Mouse (Mus musculus) retina, adult 2 months (tissue): ENCODE data around the gene Reps1.
A peak's percentile ranks its signal among the peaks of the same experiment; 100 is the strongest.

Experiments
- DNase-seq: peaks from one replicate; pipeline ENCODE4 v3.0.0-alpha.2; 2012; ENCODE audit warnings: low read depth, low spot score

Gene Reps1

GRCm38 (mm10) chr10:18055696-18056390 lies at the start of gene Reps1:
Reps1 (plus strand) TSS chr10:18055861.
- no peak for DNase-seq

- no peak for DNase-seq
Measured at GRCm38 (mm10) chr10:18006756-18007155, 48.9 kb upstream of the Reps1 start.

- DNase-seq: no peak
Measured at GRCm38 (mm10) chr10:18007243-18007642, 48.4 kb upstream of the Reps1 start.

GRCm38 (mm10) chr10:18008118-18008517 lies 47.5 kb upstream of the Reps1 start:
- DNase-seq: no peak

- no peak for DNase-seq
Measured at GRCm38 (mm10) chr10:18009744-18010143, 45.9 kb upstream of the Reps1 start.

- DNase-seq: no peak
Measured at GRCm38 (mm10) chr10:18011761-18012160, 43.9 kb upstream of the Reps1 start.

GRCm38 (mm10) chr10:18020443-18020842 lies 35.2 kb upstream of the Reps1 start:
- no peak for DNase-seq

GRCm38 (mm10) chr10:18020846-18021245 lies 34.8 kb upstream of the Reps1 start:
- no peak for DNase-seq

GRCm38 (mm10) chr10:18021576-18022311 lies 33.9 kb upstream of the Reps1 start:
- DNase-seq: no peak

GRCm38 (mm10) chr10:18022312-18022711 lies 33.3 kb upstream of the Reps1 start:
- DNase-seq: no peak

GRCm38 (mm10) chr10:18022741-18023347 lies 32.8 kb upstream of the Reps1 start, which contains the start of gene Abracl:
Abracl (minus strand) TSS chr10:18023288.
- DNase-seq: no peak

GRCm38 (mm10) chr10:18034408-18034807 lies 21.3 kb upstream of the Reps1 start:
- no peak for DNase-seq

- no peak for DNase-seq
Measured at GRCm38 (mm10) chr10:18036849-18037248, 18.8 kb upstream of the Reps1 start.

- no peak for DNase-seq
Measured at GRCm38 (mm10) chr10:18046380-18046779, 9.3 kb upstream of the Reps1 start.

GRCm38 (mm10) chr10:18047380-18048146 lies 8.1 kb upstream of the Reps1 start:
- no peak for DNase-seq

- DNase-seq: peak; percentile 76
Measured at GRCm38 (mm10) chr10:18055009-18055695, 509 bp upstream of the Reps1 start.

- no peak for DNase-seq
Measured at GRCm38 (mm10) chr10:18056391-18056745, 707 bp downstream of the Reps1 start.

GRCm38 (mm10) chr10:18058681-18059338 lies 3.1 kb downstream of the Reps1 start:
- no peak for DNase-seq

- no peak for DNase-seq
Measured at GRCm38 (mm10) chr10:18059807-18060206, 4.1 kb downstream of the Reps1 start.

GRCm38 (mm10) chr10:18060778-18061177 lies 5.1 kb downstream of the Reps1 start:
- DNase-seq: no peak

- no peak for DNase-seq
Measured at GRCm38 (mm10) chr10:18061533-18061932, 5.9 kb downstream of the Reps1 start.
